Mouse (Mus musculus) ES-Bruce4 (cell line): Measurements from ENCODE around the gene Srl.

Experiments used
- CTCF ChIP-seq: IDR thresholded peaks from one replicate; pipeline ENCODE4 v1.8.1; 2011; ENCODE audit warnings: low read depth, low read length
- EP300 ChIP-seq: IDR thresholded peaks from 2 replicates; pipeline ENCODE4 v1.6.1; 2011; ENCODE audit warnings: low read depth, low read length; ENCODE audit not compliant: insufficient read depth
- POLR2A ChIP-seq: IDR thresholded peaks from one replicate; pipeline ENCODE4 v1.8.1; 2011; ENCODE audit warnings: low read length; ENCODE audit not compliant: insufficient read depth

GRCm38 (mm10) chr16:4559715-4560144, 18.1 kb upstream of the Srl start, which contains the start of gene Tfap4:
- TF ChIP-seq CTCF (peak; percentile 42), POLR2A (no peak), EP300 (peak; percentile 77)
